Mouse (Mus musculus): Measurements from ENCODE around the gene Lamp5. TPM values are rescaled to one million over a fixed set of nuclear protein-coding genes. Genes with fewer than 3 reads are reported as not detected.
A peak's percentile ranks its signal among the peaks of the same experiment; 100 is the strongest.

The Lamp5 gene
- polyA plus RNA-seq, 1 experiment from 2014 or later = 171 TPM

DNA sequence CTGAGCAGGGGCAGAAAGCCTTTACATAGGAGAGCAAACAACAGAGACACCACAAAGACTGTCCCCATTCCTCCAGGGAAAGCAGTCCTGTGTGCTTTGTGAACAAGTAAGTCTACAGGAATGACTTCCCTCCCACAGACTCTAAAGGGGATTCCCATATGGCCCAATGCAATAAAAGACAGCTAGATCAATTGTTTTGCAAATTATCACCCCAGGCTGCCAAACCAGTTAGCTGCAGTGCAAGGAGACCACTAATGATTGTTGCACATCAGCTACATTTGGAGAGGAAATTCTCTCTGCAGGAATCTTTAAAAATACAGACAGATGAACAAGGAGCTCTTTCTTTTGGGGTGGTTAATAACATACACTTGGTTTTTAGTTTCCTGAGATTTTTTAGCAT is 55.6 kb downstream of the Lamp5 start:
- peak; percentile 63 for ATAC-seq (ENCODE audit: low FRiP score, low read depth)
- H3K9ac ChIP-seq = no peak overlapping the region
- H3K4me1 ChIP-seq = peaks cover 31% of the 10 kb centered on the region
- no peak overlapping the region for H3K4me3 ChIP-seq
- H3K9me3 ChIP-seq = no peaks in the 10 kb centered on the region
- peak overlapping the region; percentile 61 for H3K27ac ChIP-seq
- H3K4me2 ChIP-seq (replicated peaks) = peak overlapping the region; percentile 26; the same call in 1 of the 2 replicates
- no peaks in the 10 kb centered on the region for H3K36me3 ChIP-seq
- no peaks in the 10 kb centered on the region; the same call in 1 of the 2 replicates for H3K27me3 ChIP-seq (replicated peaks)

DNA sequence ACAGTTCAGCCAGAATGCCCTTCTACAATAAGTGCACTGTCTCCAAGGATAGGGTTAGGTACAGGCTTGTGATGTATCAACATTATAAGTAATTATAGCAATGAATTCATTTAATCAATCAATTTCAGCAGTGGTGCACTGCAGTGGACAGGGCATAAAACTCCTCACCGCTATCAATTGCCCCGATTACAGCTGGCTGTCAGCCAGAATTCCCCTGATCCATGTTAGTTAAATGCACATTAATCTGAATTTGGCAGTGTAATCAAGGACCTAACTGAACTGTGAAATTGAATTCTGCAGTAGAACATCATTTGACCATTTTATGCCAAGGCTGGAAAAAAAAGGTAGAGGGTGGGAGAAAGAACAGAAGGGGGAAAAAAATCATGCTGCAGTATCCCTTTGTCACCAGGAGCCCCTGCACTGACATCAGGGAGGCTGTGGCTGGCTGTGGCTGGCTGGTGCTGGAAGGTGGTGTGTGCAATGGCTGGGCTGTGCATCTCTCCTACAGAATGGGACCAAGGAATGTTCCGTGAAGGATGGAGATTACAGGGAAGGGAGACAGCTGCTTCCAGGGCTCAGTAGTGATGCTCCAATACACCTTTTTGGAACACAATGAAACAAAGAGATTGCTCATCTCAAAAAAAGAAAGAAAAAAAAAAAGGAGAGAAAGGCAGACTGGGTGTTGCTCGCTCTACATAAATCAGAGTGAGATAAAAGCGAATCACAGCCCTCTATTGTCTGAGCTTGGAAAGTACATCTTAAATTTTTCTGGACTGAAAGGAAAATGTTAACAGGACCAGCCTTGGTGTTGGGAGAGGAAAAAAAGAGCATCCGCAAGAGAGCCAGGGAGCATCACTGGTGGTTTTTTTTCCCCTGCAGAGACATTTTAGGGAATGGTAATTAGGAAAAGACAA is 56.3 kb downstream of the Lamp5 start:
- ATAC-seq (ENCODE audit: low FRiP score, low read depth) = peak; percentile 94
- Histone ChIP-seq H3K4me3 (no peak overlapping the region), H3K36me3 (no peaks in the 10 kb centered on the region), H3K4me2 (replicated peaks) (peak overlapping the region; percentile 26), H3K27me3 (replicated peaks) (no peaks in the 10 kb centered on the region; the same call in 1 of the 2 replicates), H3K27ac (peak overlapping the region; percentile 72), H3K4me1 (peaks cover 31% of the 10 kb centered on the region), H3K9ac (peak overlapping the region; percentile 22; the same call in 1 of the 2 replicates), H3K9me3 (no peaks in the 10 kb centered on the region)
- WGBS = 7% methylated on average over 6 of the region's 6 CpGs

DNA sequence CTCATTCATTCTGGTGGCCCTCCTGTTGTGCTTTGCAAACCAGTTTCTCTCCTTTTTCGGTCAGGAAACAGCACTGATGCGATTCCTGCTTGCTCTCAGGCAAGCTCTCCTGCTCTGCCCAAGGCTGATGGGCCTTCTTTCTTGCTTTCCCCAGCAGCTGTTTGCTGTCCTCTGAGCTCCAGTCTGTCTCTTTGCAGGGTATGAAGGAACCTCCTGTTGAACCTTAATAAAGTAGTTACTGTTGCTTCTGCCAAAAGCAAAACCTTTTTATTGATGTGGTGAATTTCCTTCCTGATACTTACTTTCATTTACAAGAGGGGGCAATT is 57.0 kb downstream of the Lamp5 start:
- Histone ChIP-seq H3K9ac (peak overlapping the region; percentile 22; the same call in 1 of the 2 replicates), H3K27ac (peak overlapping the region; percentile 72), H3K4me3 (no peak overlapping the region), H3K9me3 (no peaks in the 10 kb centered on the region), H3K4me2 (replicated peaks) (peak overlapping the region; percentile 26), H3K27me3 (replicated peaks) (no peaks in the 10 kb centered on the region; the same call in 1 of the 2 replicates), H3K36me3 (no peaks in the 10 kb centered on the region), H3K4me1 (peaks cover 31% of the 10 kb centered on the region)
- 2% methylated on average over 2 of the region's 2 CpGs for WGBS
- peak; percentile 14 for ATAC-seq (ENCODE audit: low FRiP score, low read depth)

DNA sequence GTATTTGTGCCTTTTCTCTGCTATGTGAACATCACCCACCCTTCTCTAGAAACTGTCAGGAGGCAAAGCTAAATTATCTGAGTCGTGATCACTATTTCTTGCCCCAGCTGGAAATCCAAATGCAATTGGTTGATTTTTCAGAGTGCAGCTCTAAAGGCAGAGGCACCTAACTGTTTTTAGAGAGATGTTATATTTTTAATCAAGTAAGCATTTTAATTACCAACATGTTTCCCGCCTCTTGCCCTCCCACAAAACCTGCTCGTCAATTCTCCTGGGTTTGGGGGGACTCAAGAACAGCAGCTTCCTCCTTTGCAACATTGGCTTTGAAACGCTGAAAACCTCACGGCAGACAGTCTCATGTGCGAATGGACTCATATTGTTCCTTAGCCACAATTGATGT is 61.3 kb downstream of the Lamp5 start:
- H3K9me3 ChIP-seq = no peaks in the 10 kb centered on the region
- no peaks in the 10 kb centered on the region for H3K36me3 ChIP-seq
- 73% methylated on average over 6 of the region's 6 CpGs for WGBS
- no peak for ATAC-seq (ENCODE audit: low FRiP score, low read depth)
- H3K4me2 ChIP-seq (replicated peaks) = no peak overlapping the region
- no peak overlapping the region for H3K9ac ChIP-seq
- H3K27me3 ChIP-seq (replicated peaks) = no peaks in the 10 kb centered on the region; the same call in 1 of the 2 replicates
- no peak overlapping the region for H3K4me3 ChIP-seq
- H3K4me1 ChIP-seq = peaks cover 23% of the 10 kb centered on the region
- H3K27ac ChIP-seq = no peak overlapping the region

DNA sequence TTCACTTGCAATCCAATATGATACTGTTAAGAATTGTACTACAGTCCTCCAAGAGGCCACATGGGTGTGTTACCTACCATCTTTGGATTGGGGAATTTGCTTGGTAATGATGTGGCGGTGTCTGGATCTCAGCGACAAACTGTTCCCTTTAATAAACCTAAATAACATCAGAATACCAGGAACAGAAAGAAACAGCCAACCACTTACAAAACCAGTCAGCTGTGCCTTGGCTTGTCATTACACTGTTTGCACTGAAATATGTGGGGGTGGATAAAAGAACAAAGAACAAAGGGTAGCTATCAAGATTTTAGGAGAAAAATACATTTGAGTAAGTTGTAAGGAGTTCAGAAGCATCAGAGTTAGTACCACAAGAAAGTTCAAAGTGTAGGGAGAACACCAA is 66.0 kb downstream of the Lamp5 start:
- Histone ChIP-seq H3K36me3 (no peaks in the 10 kb centered on the region), H3K4me2 (replicated peaks) (no peak overlapping the region), H3K4me1 (peaks cover 9% of the 10 kb centered on the region; the same call in 1 of the 2 replicates), H3K9me3 (no peaks in the 10 kb centered on the region), H3K9ac (no peak overlapping the region), H3K27me3 (replicated peaks) (no peaks in the 10 kb centered on the region), H3K4me3 (no peak overlapping the region), H3K27ac (no peak overlapping the region)
- WGBS = 86% methylated on average over 2 of the region's 2 CpGs
- no peak for ATAC-seq (ENCODE audit: low FRiP score, low read depth)
